ENCODE assay signal across 23 mouse cellular contexts in the genomic region with DNA sequence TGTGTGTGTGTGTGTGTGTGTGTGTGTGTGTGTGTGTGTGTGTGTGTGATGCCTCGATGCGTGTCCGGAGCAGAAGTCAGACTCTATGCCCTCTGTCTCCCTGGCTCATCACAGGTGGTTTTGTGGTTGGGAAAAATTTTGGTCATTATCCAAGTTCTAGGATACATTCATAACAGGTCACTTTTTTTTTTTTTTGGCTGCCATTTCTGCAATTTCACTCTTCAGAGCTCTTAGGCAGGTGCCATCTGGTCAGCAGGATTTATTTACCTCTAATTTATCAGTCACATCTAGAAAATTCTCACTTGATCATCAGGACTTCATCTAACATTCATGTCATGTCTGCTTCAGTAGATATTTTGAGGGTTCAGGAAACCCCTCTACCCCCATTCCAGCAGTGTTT.
"Had no signal": no experiment of that assay in that cellular context is flagged by ENCODE, and none has a peak within 500 bp of the region (broad histone marks: within the 10 kb centered on the region; RNA-seq: fewer than 3 reads in every experiment).

No protein-coding gene starts in this region.

- H3K4me3 ChIP-seq: limb, embryonic 12.5 days; limb, embryonic 15.5 days; midbrain, embryonic 12.5 days; midbrain, embryonic 15.5 days; neural tube, embryonic 12.5 days; neural tube, embryonic 15.5 days had no signal

- H3K9ac ChIP-seq: limb, embryonic 12.5 days; limb, embryonic 15.5 days; liver, embryonic 14.5 days; liver, postnatal 0 days; lung, embryonic 14.5 days; midbrain, embryonic 12.5 days; midbrain, embryonic 15.5 days; neural tube, embryonic 12.5 days; neural tube, embryonic 15.5 days had no signal

- H3K4me1 ChIP-seq: midbrain, embryonic 12.5 days; midbrain, embryonic 15.5 days; neural tube, embryonic 12.5 days; neural tube, embryonic 15.5 days had no signal

- DNase-seq: kidney, postnatal 10 days; kidney, postnatal 36 days; layer of hippocampus, postnatal 36 days; left cerebral cortex, postnatal 4 days; liver, postnatal 0 days; lung, embryonic 14.5 days; right cerebral cortex, adult 18-20 months; right cerebral cortex, postnatal 14 days; right cerebral cortex, postnatal 4 days; thymus, adult 2 months; thymus, postnatal 14 days; thymus, postnatal 4 days had no signal

- ATAC-seq: liver, postnatal 0 days; lung, postnatal 0 days; midbrain, embryonic 15.5 days had no signal

- H3K36me3 ChIP-seq: limb, embryonic 12.5 days; limb, embryonic 15.5 days; midbrain, embryonic 12.5 days; midbrain, embryonic 15.5 days; neural tube, embryonic 12.5 days; neural tube, embryonic 15.5 days had no signal

- H3K9me3 ChIP-seq: limb, embryonic 12.5 days; limb, embryonic 15.5 days; midbrain, embryonic 12.5 days; midbrain, embryonic 15.5 days; neural tube, embryonic 12.5 days; neural tube, embryonic 15.5 days had no signal

- H3K4me2 ChIP-seq: limb, embryonic 12.5 days; limb, embryonic 15.5 days; liver, embryonic 11.5 days; lung, embryonic 14.5 days; midbrain, embryonic 12.5 days; midbrain, embryonic 15.5 days; neural tube, embryonic 12.5 days; neural tube, embryonic 15.5 days had no signal

- H3K27ac ChIP-seq: limb, embryonic 12.5 days; limb, embryonic 15.5 days; liver, embryonic 14.5 days; macrophage; midbrain, embryonic 12.5 days; midbrain, embryonic 15.5 days; neural tube, embryonic 12.5 days; neural tube, embryonic 15.5 days; stomach, postnatal 0 days had no signal

- H3K27me3 ChIP-seq: limb, embryonic 15.5 days; midbrain, embryonic 12.5 days; midbrain, embryonic 15.5 days; neural tube, embryonic 12.5 days; neural tube, embryonic 15.5 days had no signal
